Mouse (Mus musculus): ENCODE results near the gene Ccl26.
"Not testable (repeated sequence)": the region's sequence is repeated elsewhere in the genome, so short reads cannot be mapped to it uniquely, and the experiment has no call there.

Gene Ccl26

DNA sequence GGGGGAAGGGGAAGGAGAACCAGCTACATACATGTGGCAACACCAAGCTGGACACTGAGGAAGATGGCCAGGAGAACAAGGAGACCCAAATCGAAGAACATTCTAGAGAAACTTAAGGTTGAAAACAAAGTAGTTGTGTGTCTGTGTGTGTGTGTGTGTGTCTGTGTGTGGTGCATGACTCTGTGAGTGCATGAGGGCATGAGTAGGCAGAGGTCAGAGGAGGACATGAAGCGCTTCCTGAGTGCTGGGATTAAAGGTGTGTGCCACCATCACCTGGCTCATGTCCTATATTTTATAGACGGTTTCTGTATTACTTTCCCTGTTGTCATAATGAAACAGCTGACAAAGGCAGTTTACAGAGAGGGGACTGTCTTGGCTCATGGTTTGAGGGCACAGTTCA is at the start of gene Ccl26:
TSS of gene Ccl26 (minus strand) at position 101 of the 400 bp plus-strand sequence.
- DNase-seq, result no peak

DNA sequence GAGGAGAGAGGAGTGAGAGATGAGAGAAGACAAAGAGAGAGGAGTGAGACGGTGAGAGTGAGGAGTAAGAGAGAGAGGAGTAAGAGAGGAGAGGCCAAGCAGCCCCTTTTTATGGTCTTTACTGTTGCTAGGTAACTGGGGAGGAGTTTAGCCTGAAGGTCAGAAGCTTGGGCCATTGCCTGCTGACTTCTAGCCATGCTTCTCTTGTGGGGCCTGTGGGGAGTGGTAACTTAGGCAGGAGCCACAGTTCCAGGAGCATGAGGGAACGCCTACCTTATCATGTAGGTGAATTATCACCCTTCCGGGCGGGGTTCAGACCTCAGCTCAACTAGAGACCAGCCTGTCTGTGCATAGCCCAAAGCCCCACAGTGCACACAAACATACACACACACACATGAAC is 46.4 kb upstream of the Ccl26 start:
- no peak for DNase-seq

DNA sequence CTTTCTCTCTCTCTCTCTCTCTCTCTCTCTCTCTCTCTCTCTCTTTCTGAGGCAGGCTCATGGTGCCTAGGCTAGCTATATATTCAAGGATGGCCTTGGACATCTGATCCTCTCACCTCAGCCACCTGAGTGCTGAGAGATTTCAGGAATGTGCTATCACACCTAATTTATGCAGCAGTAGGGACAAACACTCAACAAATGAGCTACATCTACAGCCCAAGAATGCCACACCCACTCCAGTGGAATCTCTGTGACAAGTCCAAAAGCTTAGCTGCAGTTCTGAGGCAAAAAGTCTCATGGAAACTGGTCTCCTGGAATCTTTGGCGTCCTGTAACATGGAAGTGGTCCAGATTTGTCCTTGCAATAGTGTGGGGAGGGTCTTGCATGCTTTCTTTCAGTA is 44.2 kb upstream of the Ccl26 start:
- no peak for DNase-seq

DNA sequence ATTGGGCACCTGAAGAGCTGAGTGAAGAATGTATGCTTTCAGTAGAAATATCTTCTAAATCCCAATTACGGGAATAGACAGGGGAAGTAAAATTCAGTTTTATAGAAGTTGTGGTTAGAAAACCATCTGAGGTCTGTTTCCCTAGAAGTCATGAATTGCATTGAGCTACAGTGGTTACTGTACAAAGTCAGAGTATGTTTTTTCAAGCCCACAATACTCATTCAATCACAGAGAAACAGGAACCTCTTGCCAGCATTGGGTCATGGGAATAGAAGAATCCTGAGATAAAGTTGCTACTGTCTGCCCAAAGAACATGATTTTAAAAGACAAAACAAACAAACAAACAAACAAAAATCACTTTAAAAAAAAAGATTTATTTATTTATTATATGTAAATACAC is 43.3 kb upstream of the Ccl26 start:
- DNase-seq, result not testable (repeated sequence)

DNA sequence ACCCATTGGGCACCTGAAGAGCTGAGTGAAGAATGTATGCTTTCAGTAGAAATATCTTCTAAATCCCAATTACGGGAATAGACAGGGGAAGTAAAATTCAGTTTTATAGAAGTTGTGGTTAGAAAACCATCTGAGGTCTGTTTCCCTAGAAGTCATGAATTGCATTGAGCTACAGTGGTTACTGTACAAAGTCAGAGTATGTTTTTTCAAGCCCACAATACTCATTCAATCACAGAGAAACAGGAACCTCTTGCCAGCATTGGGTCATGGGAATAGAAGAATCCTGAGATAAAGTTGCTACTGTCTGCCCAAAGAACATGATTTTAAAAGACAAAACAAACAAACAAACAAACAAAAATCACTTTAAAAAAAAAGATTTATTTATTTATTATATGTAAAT is 41.3 kb upstream of the Ccl26 start:
- DNase-seq, result not testable (repeated sequence)

DNA sequence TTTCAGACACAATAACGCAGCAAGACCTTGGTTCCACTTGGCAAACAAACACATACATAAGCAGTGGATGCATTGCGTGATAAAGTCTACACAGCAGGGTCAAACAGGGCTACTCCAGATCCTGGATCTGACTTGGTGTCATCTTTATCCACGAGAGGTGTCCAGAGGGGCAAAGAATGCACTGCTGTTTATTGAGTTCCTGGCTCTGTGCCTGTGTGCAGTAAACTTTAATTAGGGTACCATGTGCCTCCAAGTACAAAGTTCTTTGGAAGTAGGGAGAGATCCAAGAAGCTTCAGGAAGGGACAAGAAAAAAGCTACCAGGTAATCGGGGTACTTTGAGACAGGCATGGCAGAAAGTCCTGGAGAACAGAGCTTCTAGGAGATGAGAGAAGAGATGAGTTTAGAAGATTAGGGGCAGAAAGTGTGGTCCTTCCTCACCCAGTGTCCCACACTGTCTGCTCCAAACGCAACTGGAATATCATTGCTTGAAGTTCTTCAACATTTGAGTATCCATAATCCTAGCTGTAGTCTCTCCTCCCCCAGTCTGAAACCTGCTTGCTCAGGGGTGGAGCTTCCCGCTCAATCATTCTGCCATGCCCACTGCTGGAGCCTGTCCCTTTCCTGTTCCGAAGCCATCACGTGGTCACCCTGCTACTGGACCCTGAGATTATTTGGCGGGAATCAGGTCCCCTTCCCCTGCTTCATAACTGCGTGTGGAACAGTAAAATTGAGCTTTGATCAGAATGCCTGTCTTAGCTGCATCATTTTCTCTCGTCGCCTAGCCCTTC is 26.8 kb upstream of the Ccl26 start:
- DNase-seq, result peak; percentile 64 to 81

DNA sequence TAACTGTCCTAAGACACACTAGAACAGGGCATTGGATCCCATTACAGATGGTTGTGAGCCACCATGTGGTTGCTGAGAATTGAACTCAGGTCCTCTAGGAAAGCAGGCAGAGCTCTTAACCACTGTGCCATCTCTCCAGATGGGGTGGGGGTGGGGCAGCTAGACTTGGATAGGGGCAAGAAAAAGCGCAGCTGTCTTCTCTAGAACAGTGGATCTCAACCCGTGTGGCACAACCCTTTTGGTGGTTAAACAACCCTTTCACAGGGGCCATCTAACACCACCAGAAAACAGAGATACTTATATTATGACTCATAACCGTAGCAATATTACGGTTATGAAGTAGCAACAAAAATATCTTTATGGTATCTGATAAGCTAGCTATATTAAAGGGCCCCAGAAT is 24.4 kb upstream of the Ccl26 start:
- DNase-seq, result no peak

DNA sequence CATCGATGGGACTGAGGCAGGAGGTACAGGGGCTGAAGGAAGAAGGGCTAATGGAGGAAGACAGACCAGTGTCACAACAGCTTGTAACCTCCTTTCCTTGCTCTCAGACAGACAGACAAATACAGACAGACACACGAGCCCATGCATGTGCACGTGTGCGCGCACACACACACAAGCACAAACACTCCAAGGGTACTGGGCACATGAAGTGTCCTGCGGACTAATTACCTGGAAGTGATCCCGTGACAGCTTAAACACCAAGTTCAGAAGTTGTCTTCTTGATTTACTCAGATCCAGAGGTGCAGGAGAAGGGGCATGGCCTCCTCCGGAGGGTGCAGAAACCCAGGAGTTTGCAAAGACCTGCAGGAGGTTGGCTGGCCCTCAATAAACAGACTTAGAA is 22.3 kb upstream of the Ccl26 start:
- no peak for DNase-seq

DNA sequence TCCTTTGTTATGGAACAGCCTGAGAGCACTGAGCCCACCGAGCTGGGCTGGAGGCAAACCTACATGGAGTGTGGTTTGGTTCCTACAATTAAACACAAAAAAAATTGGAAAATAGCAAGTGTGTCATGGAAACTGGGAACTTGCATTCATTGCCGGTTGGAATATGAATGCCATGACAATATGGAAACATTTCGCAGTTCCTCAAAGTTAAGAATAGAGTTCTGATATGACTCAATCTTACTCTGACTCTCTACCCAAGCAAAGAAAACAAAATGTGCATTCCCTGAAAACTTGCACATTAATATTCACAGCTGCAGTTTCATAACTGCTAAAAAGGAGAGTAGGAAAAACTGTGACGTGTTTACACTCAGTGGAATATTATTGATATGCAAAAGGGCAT is 19.0 kb upstream of the Ccl26 start:
- DNase-seq, result no peak

DNA sequence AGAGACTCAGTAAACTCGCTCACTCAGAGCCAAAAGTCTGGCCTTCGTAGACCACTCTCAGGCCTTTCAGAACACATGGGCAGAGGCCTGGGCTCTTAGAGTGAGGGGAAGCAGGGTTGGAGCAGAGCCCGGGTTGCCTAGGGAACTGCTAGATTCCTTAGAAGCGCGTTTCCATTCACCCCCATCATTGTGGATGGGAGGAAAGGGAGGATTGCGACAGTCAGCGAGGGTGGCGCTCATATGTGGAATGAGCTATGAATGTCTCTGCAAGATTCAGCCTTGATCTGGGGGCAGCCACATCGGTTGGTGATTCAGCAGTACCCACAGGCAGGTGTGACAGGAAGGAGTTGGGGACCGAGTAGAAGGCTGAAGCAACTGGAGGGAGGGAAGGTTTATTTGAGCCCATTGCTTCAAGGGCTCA is 16.0 kb upstream of the Ccl26 start:
- DNase-seq, result no peak

DNA sequence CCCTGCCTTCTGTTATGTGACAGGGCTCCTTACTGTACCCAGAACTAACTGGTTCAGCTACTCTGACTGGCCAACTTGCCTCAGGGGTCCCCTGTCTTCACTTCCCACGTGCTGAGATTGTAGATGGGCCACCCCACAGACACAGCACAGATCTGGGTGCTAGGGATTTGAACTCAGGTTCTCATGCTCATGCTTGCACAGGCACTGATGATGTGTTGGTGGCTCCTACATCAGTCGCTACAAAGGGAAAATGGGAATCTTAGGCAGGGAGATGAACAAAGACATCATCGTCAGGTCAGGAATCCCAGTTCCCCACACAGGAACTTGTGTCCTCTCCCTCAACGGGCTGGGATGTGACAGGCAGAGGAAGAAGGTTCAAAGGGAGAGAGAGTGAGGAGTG is 12.7 kb upstream of the Ccl26 start:
- DNase-seq, result no peak

DNA sequence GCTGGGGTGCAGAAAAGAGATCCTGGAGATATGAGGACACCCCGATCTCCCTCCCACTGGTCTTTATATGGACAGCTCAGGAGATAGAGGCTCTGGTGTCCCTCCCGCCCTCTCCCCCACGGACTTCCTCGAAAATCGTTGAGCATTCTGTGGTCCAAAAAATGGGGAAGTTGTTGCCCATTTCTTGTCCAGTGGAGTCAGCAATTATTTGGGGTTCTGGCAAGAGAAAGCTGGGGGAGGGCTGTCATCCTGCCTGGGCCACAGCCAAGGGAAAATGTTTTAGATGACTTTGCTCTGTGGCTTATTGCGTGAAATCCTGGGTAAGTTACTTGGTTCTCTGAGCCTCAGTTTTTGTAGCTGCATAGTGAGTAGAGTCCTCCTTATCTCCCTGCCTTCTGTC is 9.6 kb upstream of the Ccl26 start, which contains the start of gene Ccl24:
TSS of gene Ccl24 (minus strand) at position 44 of the 400 bp plus-strand sequence.
- DNase-seq, result peak; percentile 5 to 8

DNA sequence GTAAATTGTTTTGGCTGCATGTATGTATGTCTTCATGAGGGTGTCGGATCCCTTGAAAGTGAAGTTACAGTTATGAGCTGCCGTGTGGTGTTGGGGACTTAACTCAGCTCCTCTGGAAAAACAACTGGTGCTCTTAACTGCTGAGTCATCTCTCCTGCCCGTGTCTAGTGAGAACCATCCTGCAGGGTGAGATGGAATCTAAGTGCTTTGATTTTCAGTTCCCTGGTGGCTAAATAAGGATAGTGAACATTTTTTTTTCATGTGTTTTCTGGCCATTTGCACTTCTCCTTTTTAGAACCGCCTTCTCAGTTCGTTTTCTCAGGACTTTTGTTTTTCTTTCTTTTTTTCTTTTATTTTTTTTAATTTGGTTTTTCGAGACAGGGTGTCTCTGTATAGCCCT is 5.3 kb upstream of the Ccl26 start:
- DNase-seq, result no peak

DNA sequence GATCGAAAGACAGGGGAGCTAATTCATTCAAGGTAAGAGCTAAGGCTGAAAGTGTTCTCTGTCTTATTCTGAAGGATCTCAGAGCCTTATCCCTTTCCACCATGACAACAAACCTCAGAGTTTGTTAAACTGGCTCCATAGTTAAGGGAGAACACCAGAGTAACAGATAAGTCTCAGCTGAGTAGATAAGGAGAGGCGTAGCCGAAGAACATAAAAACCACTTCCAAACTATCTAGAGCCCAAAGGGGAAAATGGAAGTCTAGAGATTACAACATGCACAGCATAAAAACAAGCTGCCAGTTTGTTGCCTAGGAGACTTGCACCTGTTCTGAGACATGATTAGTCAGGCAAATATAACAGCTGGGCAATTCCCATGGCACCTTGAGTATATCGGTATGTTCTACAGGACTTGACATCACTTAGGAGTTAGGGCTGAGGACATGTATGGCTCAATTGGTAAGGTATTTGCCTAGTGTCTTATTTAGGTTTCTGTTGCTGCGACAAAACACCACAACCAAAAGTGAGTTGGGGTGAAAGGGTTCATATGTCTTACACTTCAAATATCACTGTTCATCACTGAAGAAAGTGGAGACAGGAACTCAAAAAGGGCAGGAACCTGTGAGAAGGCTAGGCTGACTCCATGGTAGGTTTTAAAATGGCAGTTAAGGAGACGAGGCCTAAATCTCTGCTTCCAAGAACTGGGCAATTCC is 4.3 kb upstream of the Ccl26 start:
- no peak for DNase-seq

DNA sequence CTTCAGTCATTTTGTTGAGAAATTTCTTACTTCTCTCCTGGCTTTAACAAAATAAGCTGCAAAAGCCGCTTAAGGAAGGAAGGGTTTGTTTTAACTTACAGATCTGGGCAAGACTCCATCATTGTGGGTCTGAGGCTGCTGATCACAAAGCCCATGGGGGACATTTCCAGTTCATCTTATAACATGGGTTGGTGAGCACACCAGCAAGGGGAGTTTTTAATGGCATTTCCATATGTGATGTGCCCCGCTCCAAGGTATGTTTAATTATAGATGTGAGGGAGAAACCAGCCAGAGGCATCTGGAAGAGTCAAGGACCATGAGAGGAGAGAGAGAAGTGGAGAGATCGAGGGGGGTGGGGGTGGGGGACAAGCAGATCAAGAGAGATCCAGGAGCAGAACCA is 5.7 kb downstream of the Ccl26 start:
- DNase-seq, result no peak

DNA sequence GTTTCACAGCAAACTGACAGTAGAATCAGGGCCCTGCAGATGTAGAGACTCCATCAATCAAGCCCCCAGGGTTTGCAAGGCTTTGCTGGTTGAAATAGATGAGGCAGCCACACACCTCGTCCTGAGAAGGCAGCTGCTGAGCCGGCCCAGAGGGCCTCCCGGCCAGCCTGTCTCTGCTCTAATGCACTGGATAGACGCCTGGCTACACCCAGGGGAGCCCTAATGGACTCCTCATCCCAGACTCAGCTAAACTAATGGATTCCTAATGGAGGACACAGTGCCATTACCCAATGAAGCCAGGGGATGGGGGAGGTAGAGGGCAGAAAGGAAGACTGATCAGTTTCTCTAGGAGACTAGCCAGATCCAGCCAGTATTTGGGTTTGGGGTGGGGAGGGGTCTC is 6.3 kb downstream of the Ccl26 start:
- no peak for DNase-seq

DNA sequence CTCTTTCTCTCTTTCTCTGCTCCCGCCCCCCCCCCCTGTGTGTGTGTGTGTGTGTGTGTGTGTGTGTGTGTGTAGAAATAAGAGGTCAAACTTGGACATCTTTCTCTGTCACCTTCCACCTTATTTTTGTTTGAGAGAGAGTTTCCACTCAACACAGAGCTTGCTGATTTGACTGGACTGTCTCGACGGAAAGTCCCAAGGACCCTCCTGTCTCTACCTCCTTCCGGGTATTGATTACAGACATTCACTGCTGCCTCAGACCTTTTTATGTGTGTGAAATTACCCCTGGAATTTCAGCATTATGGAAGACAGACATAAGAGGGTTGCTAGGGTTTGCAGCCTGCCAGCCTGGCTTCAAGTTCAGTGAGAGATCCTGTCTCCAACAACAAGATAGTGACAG is 7.1 kb downstream of the Ccl26 start:
- no peak for DNase-seq

DNA sequence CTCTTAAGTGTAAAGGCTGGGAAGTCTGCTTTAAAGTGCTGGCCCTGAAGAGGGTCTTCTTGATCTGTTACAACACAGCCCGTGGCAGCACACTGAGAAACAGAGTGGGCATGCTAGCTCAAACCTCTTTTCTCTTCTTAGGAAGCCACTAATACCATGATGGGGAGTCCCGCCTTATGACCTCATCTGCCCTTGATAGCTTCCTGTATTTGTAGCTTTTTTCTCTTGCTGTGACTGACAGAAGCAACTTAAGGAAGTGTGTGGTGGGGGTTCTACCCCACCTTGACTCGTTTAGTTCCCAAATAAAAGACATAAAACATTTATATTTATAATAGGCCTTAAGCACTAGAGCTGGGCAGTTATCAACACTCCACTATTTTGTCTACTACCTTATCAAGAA is 11.8 kb downstream of the Ccl26 start:
- DNase-seq, result no peak

DNA sequence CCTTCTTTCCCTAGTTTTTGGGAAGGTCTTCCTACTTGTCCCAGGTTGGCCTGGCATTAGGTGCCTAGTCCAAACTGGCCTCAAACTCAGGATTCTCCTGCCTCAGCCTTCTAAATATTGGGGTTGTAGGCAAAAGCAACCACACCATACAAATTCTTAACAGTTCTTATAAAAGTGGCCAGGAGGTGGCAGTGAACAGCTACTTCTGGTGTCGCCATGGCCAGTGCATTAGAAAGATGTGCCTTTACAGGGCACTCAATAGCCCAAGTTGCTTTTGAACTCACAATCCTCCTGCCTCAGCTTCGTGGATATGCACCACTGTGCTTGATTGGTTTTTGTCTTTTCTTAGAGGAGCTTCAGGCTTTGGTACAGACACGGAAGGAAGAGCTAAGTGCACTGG is 12.5 kb downstream of the Ccl26 start:
- peak in 1 of 2 experiments; percentile 27 for DNase-seq

DNA sequence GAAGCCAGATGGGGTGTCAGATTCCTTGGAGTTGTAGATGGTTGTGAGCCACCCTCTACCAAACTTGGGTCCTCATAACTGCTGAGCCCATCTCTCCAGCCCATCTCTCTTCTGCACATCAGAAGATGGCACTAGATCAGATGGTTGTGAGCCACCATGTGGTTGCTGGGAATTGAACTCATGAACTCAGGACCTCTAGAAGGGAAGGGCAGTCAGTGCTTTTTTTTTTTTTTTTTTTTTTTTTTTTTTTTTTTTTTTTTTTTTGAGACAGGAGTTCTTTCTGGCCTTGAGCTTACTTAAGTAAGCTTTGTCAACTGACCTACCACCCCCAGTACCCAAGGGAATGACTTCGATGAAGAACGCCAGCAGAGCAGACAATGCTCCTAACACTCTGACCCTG is 15.4 kb downstream of the Ccl26 start:
- DNase-seq, result no peak

DNA sequence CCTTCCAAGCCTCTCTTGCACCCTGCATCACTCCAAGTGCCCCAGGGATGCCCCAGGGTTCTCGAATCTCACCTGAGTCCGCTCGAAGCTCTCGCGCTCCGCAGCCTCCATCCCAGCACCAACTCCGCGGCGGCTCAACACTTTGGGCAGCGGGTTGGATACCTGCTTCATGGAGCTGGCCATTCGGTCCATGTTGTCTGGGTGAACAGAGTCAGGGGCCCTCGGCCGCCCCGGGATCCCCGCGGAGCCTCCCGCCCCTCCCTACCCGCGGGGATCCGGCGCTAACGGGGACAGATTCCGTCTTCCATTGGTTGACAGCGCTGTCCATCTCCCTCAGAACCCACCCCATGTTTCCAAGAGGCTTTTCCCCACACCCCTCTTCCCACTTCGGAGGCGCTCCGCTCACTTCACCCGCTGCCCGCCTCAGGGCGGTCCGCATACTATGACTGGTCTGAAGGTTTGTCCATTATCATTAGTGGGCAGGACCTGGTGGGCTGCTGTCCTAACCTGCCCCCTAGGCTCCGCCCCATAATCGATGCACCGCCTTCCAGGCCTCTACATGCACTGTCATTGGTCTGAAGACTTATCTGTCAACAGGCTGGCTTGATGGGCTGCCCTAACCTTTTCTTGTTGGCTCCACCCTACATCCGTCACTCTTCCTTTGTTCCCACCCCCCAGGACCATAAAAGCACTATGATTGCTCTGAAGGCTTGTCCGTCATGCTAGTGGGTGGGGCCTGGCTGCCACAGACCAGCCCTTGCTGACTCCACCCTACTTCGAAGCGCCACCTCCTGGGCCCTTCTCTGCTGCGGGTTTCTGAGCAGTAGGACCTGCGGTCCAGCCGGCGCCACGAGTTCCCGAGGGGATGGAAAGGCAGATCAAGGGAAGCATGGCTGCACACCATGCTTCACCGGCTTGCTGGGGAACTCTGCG is 18.2 kb downstream of the Ccl26 start, which contains the start of gene Hip1:
TSS of gene Hip1 (minus strand) at position 256 of the 933 bp plus-strand sequence.
- peak; percentile 99 to 100 for DNase-seq

DNA sequence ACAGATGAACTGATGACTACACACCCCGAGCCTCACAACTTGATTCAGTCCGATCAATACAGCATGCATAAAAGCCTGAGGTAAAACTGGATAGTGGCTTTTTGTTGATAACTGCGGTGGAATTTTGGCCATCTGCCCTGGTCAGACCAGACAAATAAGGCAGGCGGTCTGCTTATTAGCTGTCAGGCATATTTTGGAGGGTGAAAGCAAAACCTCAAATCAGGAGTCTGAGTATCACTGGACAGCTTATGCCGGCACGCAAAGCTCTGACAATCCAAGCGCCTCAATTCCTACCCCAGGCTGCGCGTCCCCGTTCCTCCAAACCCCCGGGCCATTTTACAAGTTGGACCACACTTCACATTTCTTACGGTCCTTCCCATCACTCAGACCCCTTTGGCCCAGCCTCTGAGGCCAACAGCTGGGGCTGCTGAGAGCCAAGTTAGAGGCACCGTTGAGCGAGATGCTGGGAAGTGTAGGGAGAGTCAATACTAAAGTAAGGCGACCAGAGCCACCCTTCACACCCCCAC is 19.3 kb downstream of the Ccl26 start:
- DNase-seq, result no peak

DNA sequence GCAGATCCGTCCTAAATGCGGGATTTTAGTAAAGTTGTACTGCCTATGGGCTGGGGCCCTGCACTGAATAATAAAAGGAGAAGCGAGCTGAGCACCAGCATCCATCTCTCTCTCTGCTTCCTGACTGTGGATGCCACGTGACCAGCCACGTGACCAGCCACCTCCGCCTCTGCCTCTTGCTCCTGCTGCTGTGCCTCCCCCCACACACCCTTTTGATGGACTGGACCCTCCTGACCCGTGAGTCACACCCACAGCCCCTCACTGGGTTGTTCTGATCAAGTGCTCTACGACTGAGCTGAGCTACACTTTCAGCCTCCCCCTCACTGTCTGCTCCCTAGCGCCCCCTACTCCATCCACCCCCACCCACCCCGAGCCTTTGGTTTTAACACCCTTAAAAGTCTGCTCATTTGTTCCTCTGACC is 25.6 kb downstream of the Ccl26 start:
- no peak for DNase-seq

Measured in kidney, adult 8-10 months (tissue).